Mouse (Mus musculus): ENCODE measurements around the gene Grhpr. TPM values are rescaled to one million over a fixed set of nuclear protein-coding genes. Genes with fewer than 3 reads are reported as not detected.
"Not testable (repeated sequence)": the region's sequence is repeated elsewhere in the genome, so short reads cannot be mapped to it uniquely, and the experiment has no call there.

Grhpr gene
- polyA plus RNA-seq, 1 experiment from 2014 or later = 142 TPM

DNA sequence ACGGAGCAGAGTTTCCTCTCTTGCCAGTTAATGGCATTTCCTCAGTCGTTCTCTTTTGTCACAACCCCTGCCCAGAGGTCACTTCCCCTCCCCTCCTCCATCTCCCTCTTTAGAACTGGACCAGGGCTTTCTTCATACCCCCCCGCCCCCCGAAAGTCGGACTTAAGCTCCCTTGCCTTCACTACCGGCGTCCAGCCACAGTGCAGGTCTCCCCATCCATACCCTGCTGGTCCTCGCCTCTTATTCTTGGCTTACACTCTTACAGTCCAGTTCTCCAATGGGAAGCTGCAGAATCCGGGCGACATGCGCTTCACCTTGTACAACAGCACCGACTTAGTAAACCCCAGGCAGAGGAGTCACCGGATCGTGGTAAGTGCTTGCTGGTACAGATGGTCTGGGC, 37.8 kb downstream of the Grhpr start:
- Histone ChIP-seq H3K27me3 (replicated peaks; ENCODE audit: control insufficient read depth, insufficient read depth, low read length) (no peaks in the 10 kb centered on the region), H3K4me3 (ENCODE audit: low read length) (peak overlapping the region; percentile 79), H3K9ac (ENCODE audit: low read depth, low read length) (peak overlapping the region; percentile 72), H3K27ac (ENCODE audit: low read length) (no peak overlapping the region), H3K9me3 (ENCODE audit: control insufficient read depth, low read length) (no peaks in the 10 kb centered on the region), H3K36me3 (ENCODE audit: control insufficient read depth, insufficient read depth, low read length) (no peaks in the 10 kb centered on the region), H3K4me2 (ENCODE audit: low read depth, low read length) (peak overlapping the region; percentile 90), H3K4me1 (ENCODE audit: control insufficient read depth, insufficient read depth, low read length) (peaks cover 9% of the 10 kb centered on the region; the same call in 1 of the 2 replicates)
- WGBS = 3% methylated on average over 14 of the region's 14 CpGs
- ATAC-seq = peak; percentile 34

DNA sequence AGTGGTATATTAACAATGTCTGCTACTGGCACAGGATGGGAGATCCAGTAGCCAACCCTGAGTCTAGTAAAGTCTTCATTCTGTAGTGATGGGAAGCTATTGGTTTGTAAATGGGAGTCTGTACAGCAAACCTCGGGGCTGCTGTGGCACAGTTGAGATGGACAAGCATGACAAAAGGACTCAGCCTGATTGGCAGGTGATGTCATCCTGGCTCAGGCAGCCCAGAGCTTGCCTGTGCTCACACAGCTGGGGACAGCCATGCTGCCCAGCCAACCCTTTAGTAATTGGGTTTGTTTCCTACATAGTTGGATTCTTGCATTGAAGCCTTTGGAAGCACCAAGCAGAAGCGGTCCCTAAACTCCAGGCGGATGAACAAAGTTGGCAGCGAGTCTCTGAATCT, 45.3 kb downstream of the Grhpr start:
- H3K4me3 ChIP-seq (ENCODE audit: low read length) = no peak overlapping the region
- H3K9me3 ChIP-seq (ENCODE audit: control insufficient read depth, low read length) = no peaks in the 10 kb centered on the region
- H3K27me3 ChIP-seq (replicated peaks; ENCODE audit: control insufficient read depth, insufficient read depth, low read length) = no peaks in the 10 kb centered on the region
- H3K27ac ChIP-seq (ENCODE audit: low read length) = no peak overlapping the region
- no peak for ATAC-seq
- WGBS = 92% methylated on average over 4 of the region's 4 CpGs
- no peaks in the 10 kb centered on the region for H3K4me1 ChIP-seq (ENCODE audit: control insufficient read depth, insufficient read depth, low read length)
- H3K9ac ChIP-seq (ENCODE audit: low read depth, low read length) = no peak overlapping the region
- H3K36me3 ChIP-seq (ENCODE audit: control insufficient read depth, insufficient read depth, low read length) = no peaks in the 10 kb centered on the region
- no peak overlapping the region for H3K4me2 ChIP-seq (ENCODE audit: low read depth, low read length)

DNA sequence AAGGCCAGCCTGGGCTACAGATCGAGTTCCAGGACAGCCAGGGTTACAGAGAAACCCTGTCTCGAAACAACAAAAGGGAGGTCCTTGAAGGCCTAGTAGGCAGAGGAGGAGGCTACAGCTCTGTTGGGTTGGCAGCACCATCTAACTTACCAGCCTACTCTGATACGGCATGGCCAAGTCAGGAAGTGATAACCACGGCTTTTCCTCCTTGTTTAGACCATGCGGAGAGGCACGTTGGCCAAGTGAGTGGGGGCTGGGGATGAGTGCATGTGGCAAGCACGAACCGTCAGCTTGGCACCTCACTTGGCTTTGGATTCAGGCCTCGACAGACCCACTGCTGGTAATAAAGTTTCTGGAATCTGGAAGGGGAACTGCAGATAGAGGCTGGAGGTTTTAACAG, 51.4 kb downstream of the Grhpr start:
- H3K4me3 ChIP-seq (ENCODE audit: low read length) = no peak overlapping the region
- peaks cover 2% of the 10 kb centered on the region; the same call in 1 of the 2 replicates for H3K36me3 ChIP-seq (ENCODE audit: control insufficient read depth, insufficient read depth, low read length)
- H3K4me1 ChIP-seq (ENCODE audit: control insufficient read depth, insufficient read depth, low read length) = peaks cover 12% of the 10 kb centered on the region; the same call in 1 of the 2 replicates
- H3K27ac ChIP-seq (ENCODE audit: low read length) = no peak overlapping the region
- H3K4me2 ChIP-seq (ENCODE audit: low read depth, low read length) = no peak overlapping the region
- no peak for ATAC-seq
- no peaks in the 10 kb centered on the region for H3K27me3 ChIP-seq (replicated peaks; ENCODE audit: control insufficient read depth, insufficient read depth, low read length)
- H3K9ac ChIP-seq (ENCODE audit: low read depth, low read length) = no peak overlapping the region
- WGBS = 85% methylated on average over 9 of the region's 9 CpGs
- no peaks in the 10 kb centered on the region for H3K9me3 ChIP-seq (ENCODE audit: control insufficient read depth, low read length)

DNA sequence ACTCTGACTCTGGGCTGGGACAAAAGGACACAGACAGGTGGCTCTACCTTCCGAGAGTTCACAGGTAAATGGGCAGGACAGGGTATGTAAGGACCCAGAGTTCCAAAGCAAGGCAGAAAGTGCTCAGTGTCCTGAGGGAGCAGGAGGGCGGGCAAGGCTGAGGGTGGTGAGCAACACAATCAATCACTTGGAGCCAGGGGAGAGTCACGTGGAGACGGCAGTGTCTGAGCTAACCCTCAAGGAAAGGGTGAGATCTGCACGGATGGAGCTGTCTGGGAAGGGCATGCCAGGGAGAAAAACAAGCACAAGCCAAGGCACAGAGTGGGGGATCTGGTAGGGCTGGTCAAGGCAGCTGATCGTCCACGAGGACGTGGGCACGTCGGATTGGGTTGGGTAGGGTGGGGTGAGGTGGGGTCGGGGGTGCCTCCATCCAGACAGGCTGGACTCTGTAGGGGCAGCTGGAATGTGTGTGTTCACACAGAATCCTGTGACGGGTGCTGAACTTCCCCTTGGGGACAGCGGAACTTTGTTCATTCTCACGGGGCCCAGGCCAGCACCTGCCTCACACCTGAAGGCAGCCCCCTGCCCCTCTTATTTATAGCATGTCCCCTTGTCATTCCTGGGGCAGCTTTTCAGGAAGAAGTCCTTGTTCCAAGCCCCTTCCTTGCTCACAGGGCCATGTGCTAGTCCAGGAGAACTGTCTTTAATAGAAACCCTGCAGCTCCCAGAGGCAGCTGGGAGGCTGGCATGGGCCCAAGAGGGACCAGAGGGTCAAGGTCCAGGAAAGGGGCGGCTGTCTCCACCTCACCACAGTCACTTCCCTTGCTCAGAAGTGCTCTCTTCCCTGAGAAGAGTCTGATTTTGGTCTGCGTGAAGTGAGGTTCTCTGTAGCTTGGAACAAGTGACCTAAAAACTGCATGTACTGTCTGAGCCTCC, 53.8 kb downstream of the Grhpr start:
- no peak overlapping the region for H3K27ac ChIP-seq (ENCODE audit: low read length)
- peaks cover 12% of the 10 kb centered on the region; the same call in 1 of the 2 replicates for H3K4me1 ChIP-seq (ENCODE audit: control insufficient read depth, insufficient read depth, low read length)
- WGBS = 68% methylated on average over 16 of the region's 16 CpGs
- H3K4me2 ChIP-seq (ENCODE audit: low read depth, low read length) = no peak overlapping the region
- peak; percentile 78 for ATAC-seq
- no peaks in the 10 kb centered on the region for H3K27me3 ChIP-seq (replicated peaks; ENCODE audit: control insufficient read depth, insufficient read depth, low read length)
- peaks cover 2% of the 10 kb centered on the region; the same call in 1 of the 2 replicates for H3K36me3 ChIP-seq (ENCODE audit: control insufficient read depth, insufficient read depth, low read length)
- H3K9ac ChIP-seq (ENCODE audit: low read depth, low read length) = no peak overlapping the region
- H3K9me3 ChIP-seq (ENCODE audit: control insufficient read depth, low read length) = no peaks in the 10 kb centered on the region
- no peak overlapping the region for H3K4me3 ChIP-seq (ENCODE audit: low read length)

DNA sequence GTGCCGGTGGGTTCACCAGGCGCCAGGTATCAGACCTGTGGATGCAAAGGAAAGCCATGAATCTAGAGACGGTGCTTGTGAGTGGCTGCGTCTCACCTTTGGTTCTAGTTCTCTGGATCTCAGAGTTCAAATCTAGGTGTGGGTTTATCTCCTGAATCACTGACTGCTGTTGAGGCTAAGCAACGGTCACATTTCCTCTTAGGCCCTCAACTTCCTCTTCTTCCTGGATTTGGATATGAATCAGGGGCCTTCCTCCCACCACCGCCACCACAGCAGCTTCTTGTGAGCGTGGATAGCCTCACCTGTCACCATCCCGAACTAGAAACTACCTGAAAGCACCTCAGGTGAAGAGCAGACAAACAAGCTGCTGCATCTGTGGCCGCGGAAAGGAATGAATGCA, 54.9 kb downstream of the Grhpr start:
- Histone ChIP-seq H3K27me3 (replicated peaks; ENCODE audit: control insufficient read depth, insufficient read depth, low read length) (no peaks in the 10 kb centered on the region), H3K9me3 (ENCODE audit: control insufficient read depth, low read length) (no peaks in the 10 kb centered on the region), H3K4me2 (ENCODE audit: low read depth, low read length) (no peak overlapping the region), H3K4me1 (ENCODE audit: control insufficient read depth, insufficient read depth, low read length) (peaks cover 12% of the 10 kb centered on the region; the same call in 1 of the 2 replicates), H3K36me3 (ENCODE audit: control insufficient read depth, insufficient read depth, low read length) (peaks cover 2% of the 10 kb centered on the region; the same call in 1 of the 2 replicates), H3K4me3 (ENCODE audit: low read length) (no peak overlapping the region), H3K27ac (ENCODE audit: low read length) (no peak overlapping the region), H3K9ac (ENCODE audit: low read depth, low read length) (no peak overlapping the region)
- no peak for ATAC-seq
- WGBS = 90% methylated on average over 10 of the region's 10 CpGs

DNA sequence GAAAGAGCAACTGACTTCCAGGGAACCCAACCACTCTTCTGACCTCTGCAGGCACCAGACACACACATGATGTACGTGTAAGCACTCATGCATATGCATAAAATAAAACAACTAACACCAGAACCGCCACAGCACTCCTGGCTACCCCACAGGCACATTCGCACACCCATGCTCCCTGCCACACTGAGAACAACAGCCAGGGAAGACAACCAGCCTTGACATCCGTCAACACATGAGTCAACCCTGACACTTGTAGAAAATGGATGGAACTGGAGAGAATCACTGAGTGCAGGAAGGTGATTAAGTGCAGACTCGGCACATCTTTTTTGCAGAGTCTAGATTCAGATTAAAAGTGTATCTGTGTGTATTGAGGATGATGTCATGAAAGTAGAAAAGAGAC, 55.4 kb downstream of the Grhpr start:
- no peak overlapping the region for H3K4me2 ChIP-seq (ENCODE audit: low read depth, low read length)
- H3K9ac ChIP-seq (ENCODE audit: low read depth, low read length) = no peak overlapping the region
- no peaks in the 10 kb centered on the region for H3K27me3 ChIP-seq (replicated peaks; ENCODE audit: control insufficient read depth, insufficient read depth, low read length)
- no peaks in the 10 kb centered on the region for H3K9me3 ChIP-seq (ENCODE audit: control insufficient read depth, low read length)
- H3K27ac ChIP-seq (ENCODE audit: low read length) = no peak overlapping the region
- peaks cover 2% of the 10 kb centered on the region; the same call in 1 of the 2 replicates for H3K36me3 ChIP-seq (ENCODE audit: control insufficient read depth, insufficient read depth, low read length)
- WGBS = 86% methylated on average over 5 of the region's 5 CpGs
- peaks cover 12% of the 10 kb centered on the region; the same call in 1 of the 2 replicates for H3K4me1 ChIP-seq (ENCODE audit: control insufficient read depth, insufficient read depth, low read length)
- ATAC-seq = no peak
- H3K4me3 ChIP-seq (ENCODE audit: low read length) = no peak overlapping the region

DNA sequence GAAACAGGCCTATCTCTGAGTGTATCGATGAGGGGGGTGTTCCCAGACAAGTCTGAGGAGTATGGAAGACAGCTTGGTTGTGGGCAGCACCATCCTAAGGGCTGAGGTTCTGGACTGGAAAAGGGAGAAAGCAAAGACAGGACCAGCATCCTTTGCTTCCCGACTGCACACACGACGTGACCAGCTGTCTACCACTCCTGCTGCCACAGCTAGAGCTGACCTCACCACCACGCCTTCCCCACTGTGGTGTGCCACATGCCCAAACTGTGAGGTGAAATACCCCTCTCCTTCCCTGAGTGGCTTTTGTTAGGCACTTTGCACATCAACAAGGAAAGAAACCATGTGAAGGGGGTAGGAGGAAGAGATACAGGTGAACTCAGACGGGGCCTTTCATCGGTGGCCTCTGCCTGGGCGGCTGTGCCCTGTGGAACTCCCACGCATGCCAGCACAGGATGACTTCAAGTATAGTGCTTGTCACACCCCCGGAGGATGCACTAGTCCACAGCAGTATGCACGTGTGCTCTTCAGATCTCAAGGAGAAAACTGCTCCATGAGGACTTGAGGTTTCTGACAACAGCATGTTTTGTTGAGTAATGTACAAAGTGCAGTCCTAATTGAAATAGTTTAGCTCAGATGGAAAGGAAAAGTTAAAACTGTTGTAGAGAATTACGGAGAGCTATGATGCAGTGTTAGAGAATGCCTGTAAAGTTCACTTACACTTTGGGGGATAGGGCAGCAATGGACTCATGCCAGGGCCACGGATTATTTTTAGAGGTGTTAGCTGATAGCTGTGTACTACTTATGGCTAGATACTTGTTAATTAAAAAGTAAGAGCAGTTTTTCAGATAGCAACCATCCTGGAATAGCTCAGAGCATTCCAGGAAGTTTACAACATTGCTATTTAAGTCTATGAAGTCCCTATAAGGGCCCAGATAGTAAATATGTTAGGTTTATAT, 56.5 kb downstream of the Grhpr start:
- peaks cover 12% of the 10 kb centered on the region; the same call in 1 of the 2 replicates for H3K4me1 ChIP-seq (ENCODE audit: control insufficient read depth, insufficient read depth, low read length)
- H3K9me3 ChIP-seq (ENCODE audit: control insufficient read depth, low read length) = no peaks in the 10 kb centered on the region
- peaks cover 2% of the 10 kb centered on the region; the same call in 1 of the 2 replicates for H3K36me3 ChIP-seq (ENCODE audit: control insufficient read depth, insufficient read depth, low read length)
- ATAC-seq = no peak
- H3K4me2 ChIP-seq (ENCODE audit: low read depth, low read length) = no peak overlapping the region
- H3K27me3 ChIP-seq (replicated peaks; ENCODE audit: control insufficient read depth, insufficient read depth, low read length) = no peaks in the 10 kb centered on the region
- WGBS = 90% methylated on average over 13 of the region's 13 CpGs
- H3K27ac ChIP-seq (ENCODE audit: low read length) = no peak overlapping the region
- H3K9ac ChIP-seq (ENCODE audit: low read depth, low read length) = no peak overlapping the region
- H3K4me3 ChIP-seq (ENCODE audit: low read length) = no peak overlapping the region

DNA sequence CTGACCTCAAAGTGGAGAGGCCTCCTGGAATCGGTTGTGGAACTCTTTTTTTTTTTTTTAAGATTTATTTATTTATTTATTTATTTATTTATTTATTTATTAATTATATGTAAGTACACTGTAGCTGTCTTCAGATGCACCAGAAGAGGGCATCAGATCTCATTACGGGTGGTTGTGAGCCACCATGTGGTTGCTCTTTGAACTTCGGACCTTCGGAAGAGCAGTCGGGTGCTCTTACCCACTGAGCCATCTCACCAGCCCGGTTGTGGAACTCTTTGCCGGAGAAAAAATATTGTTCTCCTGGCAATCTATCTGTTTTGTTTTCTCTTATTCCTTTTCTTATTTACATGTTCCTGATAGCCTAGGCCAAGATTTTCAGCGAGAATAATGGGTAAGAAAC, 57.7 kb downstream of the Grhpr start:
- not testable (repeated sequence) for H3K36me3 ChIP-seq (ENCODE audit: control insufficient read depth, insufficient read depth, low read length); H3K9ac ChIP-seq (ENCODE audit: low read depth, low read length); H3K27me3 ChIP-seq (replicated peaks; ENCODE audit: control insufficient read depth, insufficient read depth, low read length); H3K4me3 ChIP-seq (ENCODE audit: low read length); H3K4me2 ChIP-seq (ENCODE audit: low read depth, low read length); H3K27ac ChIP-seq (ENCODE audit: low read length); ATAC-seq; H3K9me3 ChIP-seq (ENCODE audit: control insufficient read depth, low read length)
- H3K4me1 ChIP-seq (ENCODE audit: control insufficient read depth, insufficient read depth, low read length) = peaks cover 12% of the 10 kb centered on the region; the same call in 1 of the 2 replicates
- 60% methylated on average over 8 of the region's 8 CpGs for WGBS

DNA sequence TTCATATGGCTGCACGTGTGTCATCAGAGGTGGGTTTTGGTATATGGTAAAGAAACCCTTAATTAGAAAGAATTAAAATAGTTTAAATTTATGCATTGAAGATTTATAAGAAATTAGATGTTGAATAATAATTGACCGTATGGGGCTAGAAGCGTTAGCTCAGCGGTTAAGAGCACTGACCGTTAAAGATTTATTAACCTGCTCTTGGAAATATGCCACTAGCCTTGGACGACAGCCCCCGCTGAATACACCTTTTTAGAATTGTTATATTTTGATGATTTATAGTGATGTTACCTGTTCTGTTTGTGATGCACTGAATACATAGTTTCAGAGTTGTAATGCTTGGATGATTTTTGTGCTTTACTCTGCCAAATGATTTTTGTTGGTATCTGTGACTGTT, 58.4 kb downstream of the Grhpr start:
- 94% methylated on average over 7 of the region's 7 CpGs for WGBS
- not testable (repeated sequence) for H3K27ac ChIP-seq (ENCODE audit: low read length); H3K4me2 ChIP-seq (ENCODE audit: low read depth, low read length); H3K4me1 ChIP-seq (ENCODE audit: control insufficient read depth, insufficient read depth, low read length); H3K36me3 ChIP-seq (ENCODE audit: control insufficient read depth, insufficient read depth, low read length); H3K9ac ChIP-seq (ENCODE audit: low read depth, low read length); H3K4me3 ChIP-seq (ENCODE audit: low read length); H3K27me3 ChIP-seq (replicated peaks; ENCODE audit: control insufficient read depth, insufficient read depth, low read length); H3K9me3 ChIP-seq (ENCODE audit: control insufficient read depth, low read length); ATAC-seq

Data from intestine, embryonic 16.5 days (tissue).